Mouse (Mus musculus) testis, postnatal 10 days (tissue): ENCODE data around the gene Uvssa.

Experiments used
- DNase-seq: peaks from one replicate; pipeline ENCODE4 v3.0.0; 2021; ENCODE audit warnings: low spot score

Gene Uvssa

DNA sequence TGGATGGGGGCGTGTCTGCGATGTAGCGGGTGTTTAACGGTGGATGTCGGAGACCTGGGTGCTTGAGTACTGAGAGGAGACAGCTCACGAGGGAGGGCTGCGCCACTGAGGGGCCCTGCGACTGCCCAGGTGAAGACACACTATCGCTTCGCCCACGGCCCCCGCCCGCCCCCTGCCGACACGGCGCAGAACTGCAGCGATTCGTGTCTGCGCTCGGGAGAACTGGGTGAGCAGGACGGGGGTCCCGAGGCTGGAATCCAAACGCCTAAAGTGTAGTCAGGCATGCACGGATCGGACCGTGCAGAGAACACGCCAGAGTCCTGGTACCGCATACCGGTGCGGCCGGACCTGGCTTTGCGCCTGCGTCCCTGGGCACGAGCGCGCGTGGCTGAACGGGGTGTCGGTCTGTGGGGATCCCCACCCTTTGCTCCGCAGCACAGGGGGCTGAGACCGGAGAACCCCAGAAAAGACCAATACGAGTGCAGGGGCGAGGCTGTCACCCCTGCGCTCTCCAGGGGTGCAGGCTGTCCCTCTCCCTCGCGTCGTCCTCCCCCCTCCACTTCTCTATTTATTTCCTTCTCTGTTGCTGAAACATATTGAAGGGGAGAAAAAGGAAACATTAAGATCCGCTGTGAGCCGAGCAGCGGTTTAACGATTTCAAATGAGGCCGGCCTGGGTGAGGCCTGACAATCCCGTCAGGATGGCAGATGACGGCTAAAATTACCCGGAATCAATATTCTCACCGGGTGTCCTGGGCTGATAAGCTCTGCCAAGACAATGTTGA, 64.8 kb downstream of the Uvssa start:
- peak; percentile 79 for DNase-seq

DNA sequence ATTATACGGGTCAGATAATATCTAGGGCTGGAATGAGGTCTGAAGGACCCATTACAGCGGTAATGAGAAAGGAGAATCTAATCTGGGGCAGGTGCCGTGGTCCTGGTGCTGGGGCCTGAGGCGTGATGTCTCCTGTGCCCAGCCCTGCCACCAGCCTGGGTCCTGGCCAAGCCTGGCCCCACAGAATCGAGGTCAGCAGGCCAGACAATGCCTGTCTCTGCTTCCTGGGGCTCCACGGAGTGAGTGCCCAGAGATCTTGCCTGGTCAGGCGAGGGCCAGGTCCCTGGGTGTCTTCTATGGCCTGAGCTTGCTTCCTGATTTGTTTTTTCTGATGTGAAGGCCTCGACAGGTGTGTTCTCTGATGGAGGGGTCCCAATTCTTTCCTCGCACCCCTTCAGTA, 65.4 kb downstream of the Uvssa start:
- DNase-seq = no peak

DNA sequence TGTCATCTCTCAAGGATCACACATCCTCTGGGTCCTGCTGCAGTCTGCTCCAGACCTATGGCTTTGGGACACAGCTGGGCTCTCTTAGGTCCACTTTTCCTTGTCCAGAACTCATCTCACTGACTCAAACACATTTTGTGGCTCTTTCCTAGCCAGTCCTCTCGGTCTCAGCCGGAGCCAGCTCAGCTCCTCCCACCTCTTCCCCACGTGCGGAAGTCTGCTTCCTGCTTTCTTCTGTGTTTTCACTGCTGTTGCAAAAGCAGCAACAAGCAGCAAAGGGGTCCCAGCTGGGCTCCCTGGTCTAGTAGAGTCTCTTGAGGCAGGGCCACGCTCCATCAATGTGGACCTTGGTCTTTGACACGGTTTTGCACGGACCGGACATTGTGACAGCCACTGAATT, 77.4 kb downstream of the Uvssa start:
- DNase-seq = no peak

DNA sequence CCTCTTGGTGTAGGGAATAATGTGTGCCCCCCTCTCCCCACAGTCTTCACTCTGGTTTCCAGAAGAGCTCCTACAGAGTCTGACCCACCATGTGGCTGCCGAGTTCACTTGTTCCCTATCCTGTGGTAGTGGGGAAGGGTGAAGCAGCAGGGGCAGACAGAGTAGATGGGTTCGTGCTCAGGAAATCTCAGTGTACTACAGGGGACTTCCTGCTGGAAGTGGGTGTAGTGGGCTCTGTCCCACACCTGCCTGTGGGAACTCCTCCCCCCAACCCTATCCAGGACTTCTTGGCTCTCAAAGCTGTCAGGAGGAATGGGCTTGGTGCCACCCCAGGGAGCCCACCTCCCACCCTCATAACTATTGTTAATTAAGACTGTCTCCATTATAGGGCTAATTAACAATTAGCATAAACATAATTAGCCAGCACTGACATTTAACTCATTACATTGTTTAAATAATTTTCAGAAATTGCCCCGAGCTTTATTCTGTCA, 79.8 kb downstream of the Uvssa start:
- no peak for DNase-seq

DNA sequence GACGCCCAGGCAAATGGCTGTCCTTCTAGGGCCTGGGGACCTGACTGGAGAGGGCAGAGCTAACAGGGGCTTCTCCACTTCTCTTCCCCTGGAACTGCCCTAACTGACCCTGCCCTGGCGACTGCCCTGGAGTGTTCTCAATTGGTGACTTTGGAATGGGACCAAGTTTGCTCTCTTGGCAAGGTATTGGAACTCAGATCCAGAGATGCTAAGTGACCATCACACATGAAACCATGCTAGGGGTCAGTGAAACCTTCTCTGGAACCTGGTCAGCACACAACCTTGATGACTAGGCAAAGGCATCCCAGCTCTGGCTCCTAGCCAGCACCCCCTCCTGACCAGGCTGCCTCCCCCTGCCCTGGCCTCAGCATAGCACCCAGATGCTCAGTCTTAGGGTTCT, 80.8 kb downstream of the Uvssa start:
- DNase-seq = no peak

DNA sequence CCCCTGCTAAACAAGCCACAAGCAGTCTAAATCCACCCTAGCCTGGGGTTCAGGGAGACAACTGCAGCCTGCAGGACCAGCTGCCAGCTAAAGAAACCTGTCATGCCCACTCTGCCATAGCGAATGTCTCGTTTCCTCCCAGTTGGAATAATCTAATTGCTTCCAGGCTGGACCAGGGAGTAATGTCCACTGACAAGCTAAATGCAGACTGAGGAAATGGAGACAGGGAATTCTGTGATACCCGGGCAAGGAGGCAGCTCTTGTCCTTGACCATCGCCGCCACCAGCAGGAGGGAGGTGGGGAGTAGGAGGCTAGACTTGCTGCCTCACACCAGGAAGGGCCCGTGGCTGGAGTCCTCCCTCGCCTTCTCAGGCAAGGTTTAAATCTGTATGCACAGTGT, 86.0 kb downstream of the Uvssa start:
- no peak for DNase-seq

DNA sequence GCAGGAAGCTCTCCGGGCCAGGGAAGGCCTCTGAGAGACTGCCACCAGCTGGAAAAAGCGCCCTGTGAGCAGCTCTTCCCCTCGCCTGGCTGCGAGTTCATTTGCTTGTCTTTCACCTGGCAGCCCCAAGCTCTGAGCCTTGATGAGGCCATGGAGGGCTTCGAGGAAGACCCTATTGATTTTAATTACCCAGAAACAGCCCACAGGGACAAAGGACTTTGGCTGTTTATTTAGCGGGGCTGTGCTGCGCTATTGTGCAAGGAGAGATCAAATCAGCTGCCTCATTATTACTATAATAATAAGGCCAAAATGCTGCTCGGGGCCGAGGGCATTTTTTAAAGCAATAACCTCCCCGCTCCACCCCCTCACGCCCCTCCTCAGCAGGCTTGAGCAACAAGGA, 87.1 kb downstream of the Uvssa start:
- DNase-seq = no peak
